Mouse (Mus musculus): Measurements from ENCODE around the gene Tef. TPM values are rescaled to one million over a fixed set of nuclear protein-coding genes. Genes with fewer than 3 reads are reported as not detected.

Tef gene
- polyA plus RNA-seq, 1 experiment from 2014 or later, result 23.4 TPM

DNA sequence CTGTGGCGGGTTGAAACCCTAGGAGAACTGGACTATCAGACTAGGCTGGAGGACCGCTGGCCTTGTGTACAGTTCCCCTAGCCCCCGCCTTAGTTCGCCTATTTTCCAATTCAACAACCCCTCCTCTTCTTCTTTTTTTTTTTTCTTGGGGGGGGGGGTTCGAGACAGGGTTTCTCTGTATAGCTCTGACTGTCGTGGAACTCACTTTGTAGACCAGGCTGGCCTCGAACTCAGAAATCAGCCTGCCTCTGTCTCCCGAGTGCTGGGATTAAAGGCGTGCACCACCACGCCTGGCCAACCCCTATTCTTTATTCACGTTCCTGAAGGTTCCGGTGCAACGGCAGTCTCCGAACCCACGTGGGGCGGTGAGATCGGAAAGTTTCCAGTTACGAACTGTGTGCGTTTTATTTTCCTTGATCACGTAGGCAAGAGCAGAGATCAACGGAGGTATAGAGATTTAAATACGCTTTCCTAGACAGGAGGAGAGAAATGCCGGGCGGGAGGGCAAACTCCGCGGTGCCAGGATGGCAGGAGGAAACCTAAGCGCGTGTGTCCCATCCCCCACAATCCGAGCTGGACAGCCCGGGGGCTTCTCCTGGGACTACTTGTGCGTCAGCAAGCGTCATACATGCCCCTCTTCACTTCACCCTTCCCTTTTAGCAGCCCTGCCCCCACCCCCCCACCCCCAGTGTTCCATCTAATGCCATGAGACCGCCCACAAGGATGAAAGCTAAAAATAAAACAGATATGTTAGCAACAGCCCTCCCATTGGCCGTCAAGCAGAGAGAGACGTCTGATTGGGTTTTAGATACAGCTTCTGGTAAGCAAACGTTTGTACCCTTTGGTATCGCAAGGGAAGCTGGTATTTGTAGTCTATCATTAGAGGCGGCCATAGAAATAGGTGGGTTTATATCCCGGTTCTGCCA lies 57.4 kb downstream of the Tef start:
- Histone ChIP-seq H3K36me3 (ENCODE audit: control insufficient read depth, insufficient read depth, low read length) (peaks cover 17% of the 10 kb centered on the region), H3K4me2 (ENCODE audit: low read length) (peak overlapping the region; percentile 94), H3K27ac (replicated peaks in 1 of 2; ENCODE audit: control insufficient read depth in 1 of 2, insufficient read depth in 1 of 2, low read depth in 2 of 2, low read length in 2 of 2) (peak overlapping the region; percentile 95 to 97), H3K9ac (ENCODE audit: low read length) (peak overlapping the region; percentile 95), H3K4me3 (ENCODE audit: control insufficient read depth in 1 of 2, insufficient read depth in 1 of 2, low read depth in 1 of 2, low read length in 2 of 2) (peak overlapping the region; percentile 79 to 84), H3K4me1 (ENCODE audit: control insufficient read depth in 2 of 2, insufficient read depth in 2 of 2, low read length in 2 of 2) (peaks cover 6 to 15% of the 10 kb centered on the region in 2 experiments), H3K9me3 (ENCODE audit: control insufficient read depth, low read length) (no peaks in the 10 kb centered on the region), H3K27me3 (ENCODE audit: control insufficient read depth, insufficient read depth, low read length) (no peaks in the 10 kb centered on the region)
- WGBS, result under 1% methylated on average over 39 of the region's 39 CpGs
- peak; percentile 81 for ATAC-seq (ENCODE audit: insufficient number of reproducible peaks, insufficient read depth, low FRiP score, low read depth)

DNA sequence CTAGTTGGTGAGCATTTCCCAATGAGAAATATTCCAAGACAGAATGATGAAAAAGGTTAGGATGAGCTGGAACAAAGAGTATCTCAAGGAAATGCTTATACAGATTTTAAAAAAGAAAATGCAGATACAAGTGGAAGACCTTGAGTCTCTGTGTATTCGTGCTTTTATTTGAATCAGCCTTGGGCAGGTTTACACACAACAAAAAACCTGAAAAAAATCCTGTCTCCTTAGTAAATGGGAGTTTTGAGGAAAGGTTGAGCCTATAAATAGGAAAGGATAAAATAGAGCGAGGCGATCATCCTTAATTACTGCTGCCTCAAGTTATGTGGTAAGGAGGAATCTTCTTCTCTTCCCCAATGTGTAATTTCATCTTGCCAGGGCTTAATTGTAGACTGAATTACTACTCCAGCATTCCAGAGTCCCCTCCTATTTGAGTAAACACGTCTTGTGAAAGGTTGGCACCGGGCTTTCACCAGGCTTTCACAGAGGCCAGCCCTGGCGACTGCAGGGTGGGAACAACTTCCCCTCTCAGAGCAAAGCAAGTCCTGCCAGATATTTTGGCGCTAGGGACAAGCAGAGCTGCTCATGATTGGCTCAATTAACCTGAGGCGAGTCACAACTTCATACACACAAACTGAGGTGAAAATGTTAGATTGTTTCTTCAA lies 58.4 kb downstream of the Tef start:
- no peaks in the 10 kb centered on the region for H3K27me3 ChIP-seq (ENCODE audit: control insufficient read depth, insufficient read depth, low read length)
- 0 out of 2 replicates have a peak overlapping the region, but pooled peaks have one; percentile 18 for H3K9ac ChIP-seq (ENCODE audit: low read length)
- peaks cover 4 to 8% of the 10 kb centered on the region in 2 experiments; a peak in 3 of 4 replicates for H3K4me1 ChIP-seq (ENCODE audit: control insufficient read depth in 2 of 2, insufficient read depth in 2 of 2, low read length in 2 of 2)
- WGBS, result 36% methylated on average over 8 of the region's 8 CpGs
- peak overlapping the region in 1 of 2 experiments; percentile 84; a peak in 2 of 4 replicates for H3K4me3 ChIP-seq (ENCODE audit: control insufficient read depth in 1 of 2, insufficient read depth in 1 of 2, low read depth in 1 of 2, low read length in 2 of 2)
- H3K9me3 ChIP-seq (ENCODE audit: control insufficient read depth, low read length), result no peaks in the 10 kb centered on the region
- H3K4me2 ChIP-seq (ENCODE audit: low read length), result peak overlapping the region; percentile 94
- no peak for ATAC-seq (ENCODE audit: insufficient number of reproducible peaks, insufficient read depth, low FRiP score, low read depth)
- peak overlapping the region; percentile 64 to 65 for H3K27ac ChIP-seq (replicated peaks in 1 of 2; ENCODE audit: control insufficient read depth in 1 of 2, insufficient read depth in 1 of 2, low read depth in 2 of 2, low read length in 2 of 2)
- H3K36me3 ChIP-seq (ENCODE audit: control insufficient read depth, insufficient read depth, low read length), result peaks cover 21% of the 10 kb centered on the region

DNA sequence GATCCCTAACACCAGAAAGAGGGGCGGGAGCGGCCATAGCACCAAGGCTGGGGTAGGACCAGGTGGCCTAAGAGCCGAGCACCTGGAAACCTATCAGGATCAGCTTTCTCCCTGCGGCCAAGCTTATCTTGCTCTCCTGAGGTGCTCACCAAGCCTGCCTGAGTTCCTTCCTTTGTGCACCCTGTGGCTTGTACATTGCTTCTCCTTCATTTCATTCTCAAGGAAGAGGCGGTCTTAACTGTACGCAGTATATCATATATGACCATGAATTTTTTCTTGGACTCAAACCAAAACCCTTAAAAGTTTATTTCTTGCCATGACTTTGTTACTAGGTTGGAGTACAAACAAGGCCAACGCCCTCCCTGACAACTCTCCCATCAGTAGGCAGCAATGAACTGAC lies 62.0 kb downstream of the Tef start:
- no peak for ATAC-seq (ENCODE audit: insufficient number of reproducible peaks, insufficient read depth, low FRiP score, low read depth)
- H3K36me3 ChIP-seq (ENCODE audit: control insufficient read depth, insufficient read depth, low read length), result peaks cover 57% of the 10 kb centered on the region
- 91% methylated on average over 7 of the region's 7 CpGs for WGBS

DNA sequence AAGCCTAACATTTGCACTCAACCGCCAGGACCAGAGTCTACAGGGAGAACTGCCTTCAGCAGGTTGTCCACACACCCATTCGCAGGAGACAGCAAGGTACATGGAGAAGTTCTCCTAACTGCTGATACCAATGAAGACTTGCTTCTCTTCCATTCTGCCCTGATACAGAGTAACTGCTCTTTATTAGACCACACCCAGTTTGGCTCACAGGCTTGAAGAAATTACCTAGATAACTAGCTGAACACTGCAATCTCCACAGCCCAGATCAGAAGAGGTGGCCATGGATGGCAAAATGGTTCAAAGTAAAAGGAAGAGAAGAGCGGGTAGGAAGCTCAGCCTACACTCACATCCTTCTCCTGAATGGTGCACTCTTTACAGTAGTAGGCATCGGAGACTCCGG lies 67.8 kb downstream of the Tef start:
- Histone ChIP-seq H3K27me3 (ENCODE audit: control insufficient read depth, insufficient read depth, low read length) (no peaks in the 10 kb centered on the region), H3K9ac (ENCODE audit: low read length) (no peak overlapping the region), H3K4me1 (ENCODE audit: control insufficient read depth in 2 of 2, insufficient read depth in 2 of 2, low read length in 2 of 2) (peaks cover 4 to 17% of the 10 kb centered on the region in 2 experiments; a peak in 3 of 4 replicates), H3K36me3 (ENCODE audit: control insufficient read depth, insufficient read depth, low read length) (peaks cover 57% of the 10 kb centered on the region), H3K4me3 (ENCODE audit: control insufficient read depth in 1 of 2, insufficient read depth in 1 of 2, low read depth in 1 of 2, low read length in 2 of 2) (no peak overlapping the region), H3K9me3 (ENCODE audit: control insufficient read depth, low read length) (no peaks in the 10 kb centered on the region), H3K27ac (replicated peaks in 1 of 2; ENCODE audit: control insufficient read depth in 1 of 2, insufficient read depth in 1 of 2, low read depth in 2 of 2, low read length in 2 of 2) (no peak overlapping the region), H3K4me2 (ENCODE audit: low read length) (no peak overlapping the region)
- ATAC-seq (ENCODE audit: insufficient number of reproducible peaks, insufficient read depth, low FRiP score, low read depth), result no peak
- 97% methylated on average over 5 of the region's 5 CpGs for WGBS

More for the DNA sequence above, 62.0 kb downstream of the Tef start:
- H3K4me1 ChIP-seq (ENCODE audit: control insufficient read depth in 2 of 2, insufficient read depth in 2 of 2, low read length in 2 of 2), result peaks cover 2 to 3% of the 10 kb centered on the region in 2 experiments; a peak in 2 of 4 replicates
- no peaks in the 10 kb centered on the region for H3K27me3 ChIP-seq (ENCODE audit: control insufficient read depth, insufficient read depth, low read length)
- no peak overlapping the region for H3K9ac ChIP-seq (ENCODE audit: low read length)
- no peak overlapping the region for H3K27ac ChIP-seq (replicated peaks in 1 of 2; ENCODE audit: control insufficient read depth in 1 of 2, insufficient read depth in 1 of 2, low read depth in 2 of 2, low read length in 2 of 2)
- no peaks in the 10 kb centered on the region for H3K9me3 ChIP-seq (ENCODE audit: control insufficient read depth, low read length)
- H3K4me2 ChIP-seq (ENCODE audit: low read length), result no peak overlapping the region
- no peak overlapping the region for H3K4me3 ChIP-seq (ENCODE audit: control insufficient read depth in 1 of 2, insufficient read depth in 1 of 2, low read depth in 1 of 2, low read length in 2 of 2)

DNA sequence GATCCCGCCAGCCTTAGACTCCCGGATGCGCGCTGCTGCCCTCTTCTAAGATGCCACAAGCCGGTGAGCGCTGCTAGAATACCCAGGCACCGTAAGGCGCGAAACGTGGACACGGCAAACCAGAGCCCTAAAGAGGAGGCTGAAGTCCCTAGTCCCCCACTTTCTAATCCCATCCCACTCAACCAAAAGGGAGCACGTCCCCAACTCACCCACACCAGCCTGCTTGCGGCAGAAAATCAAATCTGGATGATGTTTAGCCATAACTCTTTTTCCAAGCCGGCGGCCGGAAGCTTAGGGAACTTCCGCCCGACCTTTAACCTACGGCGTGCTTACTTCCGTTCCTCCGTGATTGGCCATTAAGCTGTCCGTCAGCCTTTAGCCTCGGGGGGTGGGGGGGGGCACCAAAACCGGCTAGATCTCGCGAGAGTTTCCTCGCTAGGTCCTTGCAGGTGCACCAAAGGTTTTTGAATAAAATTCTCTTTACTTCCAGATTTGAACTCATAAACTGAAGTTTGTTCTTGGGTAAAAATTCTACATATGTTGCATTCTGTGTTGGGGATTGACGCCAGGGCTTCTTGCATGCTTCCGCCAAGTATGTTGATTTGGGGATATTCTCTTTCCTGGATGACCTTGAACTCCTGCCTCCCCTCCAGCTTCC lies 69.5 kb downstream of the Tef start, which contains the start of gene Phf5a:
Phf5a (minus strand) TSS at position 308 of the 658 bp plus-strand sequence.
- ATAC-seq (ENCODE audit: insufficient number of reproducible peaks, insufficient read depth, low FRiP score, low read depth), result peak; percentile 86
- Histone ChIP-seq H3K4me1 (ENCODE audit: control insufficient read depth in 2 of 2, insufficient read depth in 2 of 2, low read length in 2 of 2) (peaks cover 4 to 17% of the 10 kb centered on the region in 2 experiments; a peak in 3 of 4 replicates), H3K9me3 (ENCODE audit: control insufficient read depth, low read length) (no peaks in the 10 kb centered on the region), H3K27ac (replicated peaks in 1 of 2; ENCODE audit: control insufficient read depth in 1 of 2, insufficient read depth in 1 of 2, low read depth in 2 of 2, low read length in 2 of 2) (peak within 1 kb of the TSS; percentile 99 to 100), H3K4me3 (ENCODE audit: control insufficient read depth in 1 of 2, insufficient read depth in 1 of 2, low read depth in 1 of 2, low read length in 2 of 2) (peak within 1 kb of the TSS; percentile 67 to 99), H3K27me3 (ENCODE audit: control insufficient read depth, insufficient read depth, low read length) (no peaks in the 10 kb centered on the region), H3K4me2 (ENCODE audit: low read length) (peak within 1 kb of the TSS; percentile 93), H3K9ac (ENCODE audit: low read length) (peak within 1 kb of the TSS; percentile 99), H3K36me3 (ENCODE audit: control insufficient read depth, insufficient read depth, low read length) (peaks cover 39% of the 10 kb centered on the region)
- under 1% methylated on average over 30 of the region's 30 CpGs for WGBS

DNA sequence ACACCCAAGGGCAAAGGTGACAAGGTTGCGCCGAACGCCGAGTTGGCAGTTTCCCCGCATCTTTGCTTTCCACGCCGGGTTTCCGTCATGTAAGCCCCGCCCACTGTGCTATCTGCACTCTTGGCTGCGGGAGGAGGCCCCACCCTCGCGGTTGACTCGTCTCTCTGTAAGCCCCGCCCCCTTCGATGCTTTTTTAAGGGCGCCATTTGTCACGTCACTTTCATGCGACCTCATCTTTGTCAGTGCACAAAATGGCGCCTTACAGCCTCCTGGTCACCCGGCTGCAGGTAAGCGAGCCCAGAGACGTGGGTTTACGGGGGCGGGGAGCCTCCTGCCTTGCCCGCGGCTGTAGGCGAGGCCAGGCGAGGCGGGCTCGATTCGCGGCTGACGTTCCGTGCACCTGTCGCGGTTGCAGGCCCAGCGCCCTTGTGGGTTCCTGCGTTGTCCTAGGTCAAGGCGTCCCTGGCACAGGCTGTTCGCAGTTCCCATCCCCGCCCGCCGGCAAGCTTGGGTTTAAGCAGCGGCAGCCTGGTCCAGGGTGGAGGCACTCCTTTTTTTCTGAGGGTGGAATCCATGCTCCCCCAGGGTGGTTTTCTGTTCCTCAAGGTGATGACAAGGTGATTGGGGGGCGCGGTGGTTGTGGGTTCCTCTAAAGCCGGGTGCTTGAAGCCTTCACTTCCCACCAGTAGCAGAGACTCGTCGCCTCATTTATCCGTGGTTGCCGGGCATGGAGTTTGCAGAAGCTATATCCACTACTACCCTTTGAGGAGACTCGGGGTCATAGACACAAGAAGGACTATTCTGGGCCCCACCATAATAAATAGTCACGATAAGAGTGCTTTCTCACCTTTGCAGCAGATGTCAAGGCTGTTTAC lies 70.3 kb downstream of the Tef start, which contains the start of gene Aco2:
Aco2 (plus strand) TSS at position 48 of the 875 bp plus-strand sequence.
- H3K27me3 ChIP-seq (ENCODE audit: control insufficient read depth, insufficient read depth, low read length), result no peaks in the 10 kb centered on the region
- H3K36me3 ChIP-seq (ENCODE audit: control insufficient read depth, insufficient read depth, low read length), result peaks cover 32% of the 10 kb centered on the region
- peak within 1 kb of the TSS; percentile 99 for H3K9ac ChIP-seq (ENCODE audit: low read length)
- H3K4me2 ChIP-seq (ENCODE audit: low read length), result peak within 1 kb of the TSS; percentile 93
- peak within 1 kb of the TSS; percentile 67 to 99 for H3K4me3 ChIP-seq (ENCODE audit: control insufficient read depth in 1 of 2, insufficient read depth in 1 of 2, low read depth in 1 of 2, low read length in 2 of 2)
- H3K4me1 ChIP-seq (ENCODE audit: control insufficient read depth in 2 of 2, insufficient read depth in 2 of 2, low read length in 2 of 2), result peaks cover 4 to 17% of the 10 kb centered on the region in 2 experiments; a peak in 3 of 4 replicates
- WGBS, result under 1% methylated on average over 53 of the region's 53 CpGs
- peak; percentile 82 for ATAC-seq (ENCODE audit: insufficient number of reproducible peaks, insufficient read depth, low FRiP score, low read depth)
- H3K27ac ChIP-seq (replicated peaks in 1 of 2; ENCODE audit: control insufficient read depth in 1 of 2, insufficient read depth in 1 of 2, low read depth in 2 of 2, low read length in 2 of 2), result peak within 1 kb of the TSS; percentile 99 to 100
- H3K9me3 ChIP-seq (ENCODE audit: control insufficient read depth, low read length), result no peaks in the 10 kb centered on the region

All from heart, embryonic 14.5 days (tissue).